Mouse (Mus musculus) lung, adult 2 months (tissue): Measurements from ENCODE around the gene Rassf3.

Source experiments
- CTCF ChIP-seq: fragments of 200-500 bp; IDR thresholded peaks from 2 replicates; pipeline ENCODE4 v1.5.1; 2011; ENCODE audit warnings: mild to moderate bottlenecking, low read length, control low read depth; ENCODE audit not compliant: insufficient read depth
- POLR2A ChIP-seq: fragments of 200-500 bp; IDR thresholded peaks from 2 replicates; pipeline ENCODE4 v1.6.1; 2011; ENCODE audit warnings: low read depth, mild to moderate bottlenecking, control low read depth, low read length, borderline replicate concordance; ENCODE audit errors: extremely low read depth

GRCm38 (mm10) chr10:121368783-121369465, 107.2 kb downstream of the Rassf3 start:
- no peak for TF ChIP-seq CTCF
- TF ChIP-seq POLR2A = no peak
